Mouse (Mus musculus) heart, adult 2 months (tissue): ENCODE measurements around the gene Maml3.

Experiments
- CTCF ChIP-seq: fragments of 200-600 bp; IDR thresholded peaks from 2 replicates; pipeline ENCODE4 v1.8.1; 2022; ENCODE audit warnings: antibody characterized with exemption, mild to moderate bottlenecking, moderate library complexity
- EP300 ChIP-seq: fragments of 200-500 bp; IDR thresholded peaks from 2 replicates; pipeline ENCODE4 v1.6.1; 2011; ENCODE audit warnings: low read depth, low read length, control low read depth; ENCODE audit not compliant: insufficient read depth
- POLR2A ChIP-seq: fragments of 200-500 bp; IDR thresholded peaks from 2 replicates; pipeline ENCODE4 v1.6.1; 2011; ENCODE audit warnings: mild to moderate bottlenecking, low read depth, low read length, control low read depth; ENCODE audit not compliant: insufficient read depth

- no peak for TF ChIP-seq EP300
- no peak for TF ChIP-seq POLR2A
- no peak for TF ChIP-seq CTCF
Observed at GRCm38 (mm10) chr3:51660821-51661276, 444.0 kb downstream of the Maml3 start.
